Mouse (Mus musculus): Measurements from ENCODE around the gene Arl10.

Arl10 gene

DNA sequence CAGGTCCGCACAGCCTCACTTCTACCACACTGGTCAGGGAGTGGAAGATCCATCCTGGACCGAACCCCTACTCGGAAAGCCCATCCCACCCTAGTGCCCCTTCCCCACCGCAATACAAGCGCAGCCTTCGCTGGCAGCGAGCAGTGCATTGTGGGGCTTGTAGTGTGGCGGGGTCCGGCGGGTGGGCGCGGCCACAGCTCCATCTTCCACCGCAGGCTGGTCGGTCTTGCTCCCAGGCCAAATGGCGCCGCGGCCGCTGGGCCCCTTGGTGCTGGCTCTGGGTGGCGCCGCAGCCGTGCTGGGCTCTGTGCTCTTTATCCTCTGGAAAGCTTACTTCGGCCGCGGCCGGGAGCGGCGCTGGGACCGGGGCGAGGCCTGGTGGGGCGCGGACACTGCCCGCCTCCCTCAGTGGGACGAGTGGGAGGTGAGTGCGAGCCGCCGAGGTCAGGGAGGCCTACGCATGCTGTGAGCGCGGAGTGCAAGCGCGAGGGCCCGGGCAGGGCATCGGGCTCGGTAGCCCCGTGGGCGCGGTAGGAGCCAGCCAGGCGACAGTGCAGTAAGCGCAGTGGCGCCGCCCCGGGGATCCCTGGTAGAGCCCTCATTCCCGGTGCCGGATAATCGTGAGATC, at the start of gene Arl10:
Gene Arl10 (plus strand): TSS at position 162 of the 628 bp plus-strand sequence.
- peak; percentile 47 to 50 for DNase-seq (ENCODE audit: low spot score in 2 of 2)

DNA sequence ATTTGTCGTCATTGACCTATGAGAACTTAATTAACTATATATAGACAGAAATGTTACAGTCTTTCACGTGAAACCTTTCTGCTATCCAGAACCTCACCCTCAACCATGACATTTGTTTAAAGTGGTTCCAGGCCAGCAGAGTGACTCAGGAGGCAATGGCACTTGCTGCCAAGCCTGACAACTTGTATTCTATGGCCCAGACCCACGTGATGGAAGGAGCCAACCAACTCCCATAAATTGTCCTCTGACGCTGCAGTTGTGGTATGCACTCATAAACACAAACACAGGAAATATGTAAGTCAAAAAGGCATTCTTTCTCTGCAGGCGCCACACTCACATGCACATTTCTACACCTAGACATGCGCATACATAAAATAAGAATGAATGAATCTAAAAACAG, 47.7 kb upstream of the Arl10 start:
- no peak for DNase-seq (ENCODE audit: low spot score in 2 of 2)

DNA sequence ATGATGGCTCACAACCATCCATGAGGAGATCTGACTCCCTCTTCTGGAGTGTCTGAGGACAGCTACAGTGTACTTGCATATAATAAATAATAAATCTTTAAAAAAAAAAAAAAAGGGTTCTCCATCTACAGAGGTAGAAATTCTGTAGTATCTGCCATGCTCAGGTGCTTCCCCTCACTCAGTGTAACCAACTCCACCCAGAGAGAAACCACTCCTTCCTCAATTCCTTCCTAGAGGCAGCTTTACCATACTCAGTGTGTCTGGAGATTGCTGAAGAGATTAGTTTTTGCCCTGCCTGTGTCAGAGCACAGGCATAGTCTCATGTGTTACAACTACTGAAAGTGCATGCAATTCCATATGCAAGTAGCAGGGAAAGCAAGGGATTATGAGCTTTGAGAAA, 42.7 kb upstream of the Arl10 start:
- no peak for DNase-seq (ENCODE audit: low spot score in 2 of 2)

DNA sequence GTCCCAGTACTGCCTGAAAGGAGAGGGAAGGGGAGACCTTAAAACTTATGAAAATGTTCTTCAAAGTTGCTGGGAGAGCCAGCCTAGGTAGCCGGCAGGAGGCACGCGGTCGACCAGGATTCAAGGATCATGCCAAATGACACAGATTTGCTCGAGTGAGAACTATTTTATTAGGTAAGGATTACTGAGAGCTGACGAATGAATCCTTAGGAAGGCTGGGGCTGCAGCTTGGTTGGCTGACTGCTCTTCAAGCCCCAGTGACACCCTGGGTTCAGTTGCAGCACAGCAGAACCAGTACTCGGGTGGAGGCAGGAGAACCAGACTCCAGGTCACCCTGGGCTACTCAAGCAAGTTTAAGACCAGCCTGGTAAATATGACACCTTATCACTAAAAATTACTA, 26.8 kb upstream of the Arl10 start:
- DNase-seq (ENCODE audit: low spot score in 2 of 2), result no peak

GRCm38 (mm10) chr13:54556176-54556575, 18.6 kb upstream of the Arl10 start:
- no peak for DNase-seq (ENCODE audit: low spot score in 2 of 2)

- DNase-seq (ENCODE audit: low spot score in 2 of 2), result no peak
These were observed 18.0 kb upstream of the Arl10 start for GRCm38 (mm10) chr13:54556796-54557195.

- no peak for DNase-seq (ENCODE audit: low spot score in 2 of 2)
These were observed 17.2 kb upstream of the Arl10 start for GRCm38 (mm10) chr13:54557652-54558051.

- DNase-seq (ENCODE audit: low spot score in 2 of 2), result no peak
These were observed 15.2 kb upstream of the Arl10 start for GRCm38 (mm10) chr13:54559656-54560055.

GRCm38 (mm10) chr13:54560608-54561007, 14.2 kb upstream of the Arl10 start:
- DNase-seq (ENCODE audit: low spot score in 2 of 2), result no peak

- no peak for DNase-seq (ENCODE audit: low spot score in 2 of 2)
These were observed 12.3 kb upstream of the Arl10 start for GRCm38 (mm10) chr13:54562562-54562961.

- no peak for DNase-seq (ENCODE audit: low spot score in 2 of 2)
These were observed 10.3 kb upstream of the Arl10 start for GRCm38 (mm10) chr13:54564232-54565200.

- DNase-seq (ENCODE audit: low spot score in 2 of 2), result peak; percentile 93 to 95
These were observed 9.6 kb upstream of the Arl10 start, which contains the start of gene 4833439L19Rik for GRCm38 (mm10) chr13:54565201-54565581. Gene 4833439L19Rik (minus strand): TSS chr13:54565435.

DNA sequence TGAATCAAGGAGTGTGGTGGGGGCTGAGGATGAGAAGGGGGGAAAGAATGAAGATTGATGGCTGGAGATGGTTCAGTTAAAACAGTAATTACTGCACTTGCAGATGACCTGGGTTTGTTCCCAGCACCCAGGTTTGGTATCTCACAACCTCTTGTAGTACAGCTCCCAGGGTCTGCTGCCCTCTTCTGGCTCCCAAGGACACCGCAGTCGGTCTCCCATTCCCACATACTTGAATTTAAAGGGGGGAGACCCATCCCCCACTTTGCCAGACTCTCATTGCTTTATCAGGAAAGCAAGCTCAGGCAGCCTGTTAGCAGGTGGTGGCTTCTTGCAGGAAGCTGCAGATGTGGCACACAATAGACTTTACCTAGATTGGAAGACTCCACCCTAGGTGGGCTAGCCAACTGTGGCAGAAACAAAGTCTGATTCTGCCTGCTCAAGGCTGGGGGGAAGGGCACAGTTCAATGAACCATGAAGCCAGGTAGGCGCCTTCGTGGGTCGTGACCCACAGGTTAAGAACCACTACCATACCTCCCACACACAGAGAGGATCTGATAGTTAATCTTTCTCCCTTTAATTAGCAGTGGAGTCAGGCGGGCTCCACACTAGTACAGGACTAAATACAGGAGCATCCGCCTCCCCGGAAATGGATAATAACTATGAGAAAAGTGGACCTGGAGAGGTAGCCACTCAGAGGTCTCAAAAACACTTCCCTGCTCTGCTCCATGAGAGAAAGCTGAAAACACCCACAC, 9.0 kb upstream of the Arl10 start:
- peak; percentile 45 to 57 for DNase-seq (ENCODE audit: low spot score in 2 of 2)

DNA sequence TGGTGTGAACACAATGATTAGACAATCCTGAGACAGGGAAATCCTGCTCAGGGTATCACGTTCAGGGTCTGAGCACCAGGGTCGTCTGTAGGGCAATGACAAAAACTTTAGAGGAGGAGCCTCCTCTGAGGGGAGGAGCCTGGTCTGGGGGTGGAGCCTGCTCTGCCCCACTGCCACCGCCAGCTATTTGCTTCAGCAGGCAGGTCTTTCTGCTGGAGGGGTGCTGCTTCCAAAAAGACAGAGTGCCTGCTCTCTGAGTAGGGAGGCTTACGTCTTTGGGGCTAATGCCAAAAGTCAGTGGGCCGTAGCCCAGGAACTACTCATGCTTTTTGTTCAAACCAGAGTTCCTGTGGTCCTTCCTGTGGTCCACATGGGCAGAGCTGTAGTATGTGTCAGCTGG, 6.4 kb upstream of the Arl10 start:
- no peak for DNase-seq (ENCODE audit: low spot score in 2 of 2)

DNA sequence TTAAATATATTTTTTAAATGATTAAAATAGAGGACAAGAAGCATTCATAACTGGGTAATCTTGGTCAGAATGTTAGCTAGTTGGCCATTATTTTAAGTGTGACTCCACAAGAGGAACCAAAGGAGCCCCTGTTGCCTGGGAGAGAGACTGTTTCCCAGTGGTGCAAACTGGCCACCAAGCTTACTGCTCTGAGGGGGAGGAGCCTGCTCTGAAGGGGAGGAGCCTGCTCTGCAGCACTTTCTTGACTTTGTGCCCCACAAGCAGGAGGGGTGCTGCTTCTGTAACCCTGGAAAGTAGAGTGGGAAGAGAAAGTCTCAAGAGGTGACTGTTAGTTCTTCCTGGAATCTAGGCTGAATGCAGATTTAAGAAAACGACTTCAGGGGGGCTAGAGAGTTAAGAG, 5.5 kb upstream of the Arl10 start:
- no peak for DNase-seq (ENCODE audit: low spot score in 2 of 2)

GRCm38 (mm10) chr13:54570736-54571135, 4.1 kb upstream of the Arl10 start:
- DNase-seq (ENCODE audit: low spot score in 2 of 2), result no peak

DNA sequence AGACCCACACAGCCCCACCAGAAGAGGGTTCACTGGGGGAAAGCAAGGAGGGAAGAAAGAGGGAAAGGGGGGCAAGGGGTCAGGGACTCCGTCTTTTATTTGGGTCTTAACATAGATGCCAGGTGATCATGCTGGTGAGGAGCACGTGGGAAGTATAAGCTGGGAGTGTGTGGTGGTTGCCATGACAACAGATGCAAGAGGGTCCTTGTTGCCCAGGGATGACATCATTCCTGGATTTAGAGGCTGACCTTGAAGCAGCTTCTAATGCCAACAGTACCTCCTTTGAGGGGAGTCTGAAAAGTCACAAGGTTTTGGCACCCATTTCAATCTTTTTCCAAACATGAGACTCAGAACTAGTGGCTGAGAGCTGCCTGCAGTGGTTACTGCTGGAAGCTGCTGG, 3.2 kb upstream of the Arl10 start:
- DNase-seq (ENCODE audit: low spot score in 2 of 2), result no peak

DNA sequence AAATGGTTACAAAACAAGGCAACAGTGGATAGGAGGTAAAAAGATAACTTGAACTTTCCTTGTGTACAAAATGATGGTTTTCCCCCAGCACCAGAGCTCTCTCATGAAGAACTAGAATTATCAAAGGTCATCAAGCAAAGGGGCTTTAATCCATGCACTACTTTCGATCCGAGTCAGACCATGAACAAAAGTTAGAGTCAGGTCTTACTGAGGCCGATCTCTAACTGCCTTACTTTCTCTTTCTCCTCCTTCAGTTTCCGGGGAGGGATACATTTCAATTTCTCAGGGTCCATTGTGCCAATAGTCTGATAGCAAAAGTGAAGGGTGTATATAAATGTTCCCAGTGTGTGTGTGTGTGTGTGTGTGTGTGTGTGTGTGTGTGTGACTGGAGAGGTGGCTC, 2.2 kb upstream of the Arl10 start:
- no peak for DNase-seq (ENCODE audit: low spot score in 2 of 2)

DNA sequence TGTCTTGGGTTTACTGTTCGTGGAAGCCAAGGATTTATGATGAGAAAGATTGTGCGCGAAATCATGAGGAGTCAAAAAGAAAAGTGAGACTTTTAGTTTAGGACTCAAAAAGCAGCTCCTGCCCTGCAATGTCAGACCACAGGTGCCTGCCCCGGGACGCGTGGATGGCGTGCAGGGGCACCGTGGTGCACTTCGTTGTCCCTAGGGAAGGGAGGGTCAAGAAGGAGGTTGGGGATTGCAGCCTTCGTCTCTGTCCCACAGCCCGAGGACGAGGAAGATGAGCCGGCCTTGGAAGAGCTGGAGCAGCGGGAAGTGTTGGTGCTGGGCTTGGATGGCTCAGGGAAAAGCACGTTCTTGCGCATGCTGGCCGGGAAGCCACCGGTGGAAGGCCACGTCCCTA, 674 bp downstream of the Arl10 start:
- DNase-seq (ENCODE audit: low spot score in 2 of 2), result no peak

DNA sequence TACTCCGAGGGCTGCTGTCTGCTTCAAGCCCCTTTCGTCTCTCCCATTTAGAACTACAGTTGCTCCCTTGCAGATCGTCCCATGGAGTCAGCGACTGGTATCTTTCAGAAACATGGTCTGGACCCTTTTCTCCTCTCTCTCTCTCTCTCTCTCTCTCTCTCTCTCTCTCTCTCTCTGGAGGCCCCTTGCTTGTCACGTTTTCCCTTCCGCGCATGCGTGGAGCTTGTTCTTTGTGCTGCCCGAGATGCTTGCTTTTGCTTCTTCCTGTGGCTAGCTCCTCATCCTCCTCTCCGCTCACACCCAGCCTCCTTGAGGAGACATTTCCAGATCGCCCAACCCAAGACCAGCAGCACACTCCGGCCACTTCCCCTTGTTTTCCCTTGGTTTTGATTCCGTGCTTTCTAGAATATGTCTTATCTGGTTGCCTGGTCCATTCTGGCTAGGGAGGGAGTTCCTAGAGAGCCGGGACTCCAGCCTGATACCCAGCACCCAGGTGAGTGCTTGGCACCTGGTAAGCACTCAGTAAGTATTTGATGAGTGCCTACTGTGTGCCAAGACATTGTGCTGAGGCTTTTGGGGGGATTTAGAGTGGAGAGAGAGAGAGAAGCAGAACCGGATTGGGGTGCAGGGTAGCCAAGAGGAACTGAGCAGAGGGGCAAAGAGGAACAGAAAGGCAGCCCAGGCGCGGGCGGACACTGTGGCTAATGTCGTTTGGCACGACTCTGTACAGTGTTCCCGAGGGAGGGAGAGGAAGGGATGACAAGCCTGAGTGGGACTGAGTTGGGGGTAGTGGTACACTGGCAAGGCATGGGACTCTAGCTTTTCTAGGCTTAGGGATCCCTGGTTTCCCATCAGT, 3.1 kb downstream of the Arl10 start:
- no peak for DNase-seq (ENCODE audit: low spot score in 2 of 2)

- no peak for DNase-seq (ENCODE audit: low spot score in 2 of 2)
These were observed 6.6 kb downstream of the Arl10 start for GRCm38 (mm10) chr13:54581385-54581784.

Data from thymus, postnatal 10 days (tissue).